Mouse (Mus musculus) ovary, adult 2 months (tissue): Measurements from ENCODE around the gene Amn1. TPM values are rescaled to one million over a fixed set of nuclear protein-coding genes. Genes with fewer than 3 reads are reported as not detected.

Experiments used
- polyA plus RNA-seq: library from polyadenylated mRNA; depleted of rRNA; stranded (reverse); fragments of >200 nt; gene quantifications from 2 replicates; pipeline ENCODE4 v1.2.3, GENCODE M21; 2012; rRNA removed

The Amn1 gene
- 7.2 and 8.8 TPM in 2 replicates for polyA plus RNA-seq

GRCm38 (mm10) chr6:149188041-149188924 is at the start of gene Amn1:
Gene Amn1 (minus strand): TSS chr6:149188712.

GRCm38 (mm10) chr6:149139471-149139870 is 49.0 kb downstream of the Amn1 start, which contains the start of gene Etfbkmt:
Gene Etfbkmt (plus strand): TSS chr6:149139849.

GRCm38 (mm10) chr6:149129870-149130269 is 58.6 kb downstream of the Amn1 start, which contains the start of gene Gm10203:
Gene Gm10203 (plus strand): TSS chr6:149130170.

Other genes with a start within 250 kb of the Amn1 start
- 3.2 and 4.4 TPM in 2 replicates for gene Sinhcaf, start 242.2 kb downstream of the Amn1 start, polyA plus RNA-seq
- 8.9 and 16.4 TPM in 2 replicates for gene Dennd5b, start 87.0 kb downstream of the Amn1 start, polyA plus RNA-seq
- not detected in 2 replicates for gene Gm10203, start 58.5 kb downstream of the Amn1 start, polyA plus RNA-seq
- gene Etfbkmt, start 48.9 kb downstream of the Amn1 start, polyA plus RNA-seq = 9.9 and 13.6 TPM in 2 replicates
- gene Resf1, start 120.7 kb upstream of the Amn1 start, polyA plus RNA-seq = 17.1 and 40.7 TPM in 2 replicates
- gene Bicd1, start 220.2 kb upstream of the Amn1 start, polyA plus RNA-seq = 5.8 and 7.6 TPM in 2 replicates